Mouse (Mus musculus) kidney, postnatal 4 days (tissue): ENCODE data around the gene Kif21b.

Experiments
- DNase-seq, 2 experiments: peaks; one replicate each; pipeline ENCODE4 v3.0.0; 2021; ENCODE audit warnings: mixed read lengths in 2 of 2

Gene Kif21b

DNA sequence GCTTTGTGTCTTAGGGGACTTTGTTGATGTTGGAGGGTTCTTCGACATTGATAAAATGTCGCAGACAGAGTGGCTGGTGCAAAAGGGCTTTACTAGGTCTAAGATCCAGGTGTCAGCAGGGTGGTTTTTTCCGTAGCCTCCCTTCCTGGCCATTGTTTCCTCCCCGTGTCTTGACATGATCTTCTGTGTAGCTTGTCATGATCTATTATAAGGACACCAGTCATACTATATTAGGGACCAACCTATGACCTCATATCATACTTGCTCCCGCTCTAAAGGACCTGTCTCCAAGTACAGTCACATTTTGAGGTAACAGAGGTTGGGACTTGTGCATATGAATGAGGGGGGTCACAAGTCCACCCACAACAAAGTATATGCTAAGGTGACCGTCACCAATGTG, 29.7 kb downstream of the Kif21b start:
- no peak for DNase-seq

DNA sequence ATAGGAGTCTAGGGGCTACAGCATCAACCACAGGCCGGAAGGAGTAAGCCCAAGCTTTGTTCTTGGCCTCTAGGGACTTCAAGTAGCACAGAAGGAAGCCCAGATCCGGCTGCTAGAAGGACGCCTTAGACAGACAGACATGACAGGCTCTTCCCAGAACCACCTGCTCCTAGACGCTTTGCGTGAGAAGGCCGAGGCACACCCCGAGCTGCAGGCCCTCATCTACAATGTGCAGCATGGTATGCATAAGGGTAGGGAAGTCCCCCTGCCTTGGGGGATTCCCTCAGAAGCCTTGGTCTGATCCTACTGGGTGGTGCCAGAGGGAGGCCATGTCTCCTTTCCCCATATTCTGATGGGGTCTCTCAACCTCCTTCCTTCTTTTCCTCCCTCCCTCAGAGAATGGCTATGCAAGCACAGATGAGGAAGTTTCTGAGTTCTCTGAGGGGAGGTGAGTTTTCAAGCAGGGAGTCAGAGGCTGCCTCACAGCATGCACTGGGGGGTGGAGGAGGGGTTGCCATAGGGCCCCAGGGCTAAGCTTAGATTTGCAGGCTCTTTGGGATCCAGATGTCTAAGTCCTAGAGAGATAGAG, 30.2 kb downstream of the Kif21b start:
- no peak for DNase-seq

DNA sequence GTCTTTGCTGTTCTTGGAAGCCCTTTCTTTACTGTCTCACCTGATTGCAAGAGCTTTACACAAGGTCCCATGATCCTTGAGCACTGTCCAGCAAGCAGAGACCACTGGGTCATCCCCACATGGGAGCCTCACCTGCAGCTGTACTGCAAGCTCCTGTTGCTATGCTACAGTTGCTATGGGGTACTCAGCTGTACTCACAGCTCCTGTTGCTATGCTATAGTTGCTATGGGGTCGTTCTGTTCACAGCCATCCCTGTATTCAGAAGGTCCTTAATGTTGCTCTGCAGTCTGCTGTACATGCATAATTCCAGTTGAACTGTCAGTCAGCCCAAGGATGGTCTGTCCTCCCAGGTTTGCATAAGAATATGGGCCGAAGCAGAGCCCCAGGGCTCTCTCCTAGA, 34.2 kb downstream of the Kif21b start:
- no peak for DNase-seq

DNA sequence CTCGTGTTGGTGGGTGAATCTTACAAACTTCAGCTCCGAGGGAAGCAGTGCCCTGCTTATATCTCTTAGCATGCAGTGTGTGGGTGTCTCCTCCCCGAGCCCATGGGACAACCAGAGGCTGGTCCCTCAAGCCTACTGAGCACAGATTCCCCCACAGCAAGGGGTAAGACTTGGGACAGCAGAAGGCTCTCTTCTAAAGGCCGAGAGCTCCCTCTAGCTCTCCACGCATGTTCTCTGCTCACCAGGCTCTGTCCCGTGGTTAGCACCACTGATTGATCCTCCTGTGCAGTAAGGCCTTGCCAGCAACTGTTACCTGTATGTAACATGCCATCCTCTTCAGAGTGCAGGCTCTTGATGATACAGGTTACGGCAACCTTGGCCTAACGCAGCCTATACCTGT, 36.5 kb downstream of the Kif21b start:
- peak; percentile 56 to 70 for DNase-seq

DNA sequence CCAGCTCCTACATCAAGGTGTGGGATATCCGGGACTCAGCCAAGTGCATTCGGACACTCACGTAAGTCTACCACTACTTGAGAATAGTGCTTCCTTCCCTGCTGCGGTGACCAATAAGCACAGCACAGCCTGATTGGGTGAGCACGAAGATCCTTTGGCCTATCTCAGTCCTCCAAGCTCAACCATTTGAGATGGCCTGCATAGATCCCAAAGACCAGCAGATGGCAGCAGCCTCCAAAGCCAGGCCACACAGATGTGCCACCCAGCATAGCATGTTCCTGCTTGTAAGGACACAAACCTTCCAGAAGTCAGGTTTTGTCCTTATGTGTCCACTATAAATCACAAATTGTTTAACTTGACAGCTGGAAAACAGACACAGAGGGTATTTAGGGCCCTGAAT, 38.9 kb downstream of the Kif21b start:
- peak; percentile 84 to 88 for DNase-seq

DNA sequence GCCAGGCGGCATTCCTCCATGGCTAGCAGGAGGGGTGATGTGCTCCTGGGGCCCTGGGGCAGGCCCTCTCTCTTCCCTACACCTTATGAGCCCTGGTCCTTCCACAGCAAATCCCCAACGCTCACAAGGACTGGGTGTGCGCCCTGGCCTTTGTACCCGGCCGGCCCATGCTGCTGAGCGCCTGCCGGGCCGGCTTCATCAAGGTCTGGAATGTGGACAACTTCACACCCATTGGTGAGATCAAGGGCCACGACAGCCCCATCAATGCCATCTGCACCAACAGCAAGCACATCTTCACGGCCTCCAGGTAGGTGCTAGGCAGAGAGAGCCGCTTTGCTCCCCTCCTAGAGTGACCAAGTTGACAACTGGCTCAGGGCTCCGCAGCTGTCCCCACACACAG, 41.5 kb downstream of the Kif21b start:
- peak; percentile 34 to 62 for DNase-seq

DNA sequence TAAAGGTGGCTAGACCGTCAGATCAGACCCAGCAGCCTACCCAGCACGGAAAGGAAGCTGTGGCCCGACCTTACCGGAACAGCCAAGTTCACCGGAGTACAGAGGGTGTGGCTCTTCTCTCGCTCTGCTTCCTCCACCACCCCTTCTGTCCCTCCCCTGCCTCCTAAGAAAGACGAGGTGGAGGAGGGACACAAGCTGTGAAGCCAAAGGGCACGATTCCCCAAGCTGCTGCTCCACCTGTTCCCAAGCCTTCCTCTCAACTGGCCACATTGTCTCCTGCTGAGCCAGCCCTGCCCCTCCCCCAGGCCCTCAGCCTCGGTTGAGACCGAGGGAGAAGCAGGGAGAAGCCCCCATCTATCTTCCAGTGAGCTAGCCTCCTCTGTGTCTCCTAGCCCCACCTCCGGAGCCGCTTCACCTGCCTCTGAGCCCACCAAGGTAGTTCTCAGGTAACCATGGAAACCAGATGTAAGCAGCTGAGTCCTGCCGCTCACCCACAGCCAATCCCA, 43.0 kb downstream of the Kif21b start:
- DNase-seq = peak; percentile 40 to 68

DNA sequence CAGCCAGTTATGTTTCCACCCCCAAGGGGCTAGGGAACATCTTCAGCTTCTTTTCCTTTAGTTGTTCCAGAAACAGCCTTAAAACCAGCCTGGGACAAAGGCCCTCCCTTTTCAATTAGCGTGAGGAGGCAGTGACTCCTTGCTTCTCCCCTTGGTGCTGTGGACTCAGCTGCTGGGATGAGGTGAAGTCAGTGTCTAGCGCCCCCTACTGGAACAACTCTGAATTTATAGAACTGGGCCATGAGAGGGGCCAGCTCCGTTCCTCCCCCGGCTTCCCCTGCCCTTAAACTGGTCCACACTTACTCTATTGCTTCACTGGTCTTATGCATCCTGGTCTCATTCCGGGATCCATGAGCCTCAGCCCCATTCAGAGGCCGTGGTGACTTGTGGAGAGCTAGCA, 44.0 kb downstream of the Kif21b start:
- DNase-seq = peak; percentile 37 to 59

DNA sequence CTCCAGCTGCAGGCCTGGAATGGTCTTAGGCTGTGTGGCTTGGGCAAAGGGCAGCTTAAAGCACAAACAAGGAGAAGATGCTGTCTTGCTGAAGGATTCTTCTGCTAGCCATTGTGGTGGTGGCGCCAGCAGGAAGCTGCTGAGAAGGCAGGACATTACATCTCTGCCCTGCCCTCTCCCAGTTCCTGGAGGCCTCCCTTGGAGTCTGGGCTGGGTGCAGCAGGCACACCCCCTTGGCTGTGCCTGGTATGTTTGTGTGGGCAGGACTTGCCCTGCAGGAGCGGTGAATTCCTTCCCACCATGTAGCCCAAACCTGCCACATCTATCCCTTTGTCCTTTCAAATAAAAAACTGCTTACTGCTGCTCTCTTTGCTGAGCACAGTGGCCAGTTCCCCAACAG, 45.9 kb downstream of the Kif21b start:
- DNase-seq = peak in 1 of 2 experiments; percentile 38

DNA sequence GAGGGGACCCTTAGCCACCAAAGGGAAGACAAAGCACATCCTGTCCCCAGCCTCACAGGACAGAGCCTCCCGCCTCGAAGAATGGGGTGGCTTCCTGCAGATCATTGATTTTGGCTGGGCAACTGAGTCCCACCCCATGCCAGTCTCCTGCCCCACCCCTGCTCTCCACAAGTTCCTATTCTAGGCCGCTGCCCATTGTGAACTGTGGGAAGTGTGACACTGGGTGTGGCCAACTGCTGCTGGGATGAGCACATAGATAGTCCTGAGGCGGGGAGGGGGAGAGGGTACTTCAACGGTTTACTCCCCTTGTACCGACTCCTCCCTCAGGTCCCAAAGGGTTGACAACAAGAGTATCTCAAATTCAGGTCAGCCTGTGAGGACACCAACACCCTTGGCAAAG, 47.6 kb downstream of the Kif21b start:
- no peak for DNase-seq

DNA sequence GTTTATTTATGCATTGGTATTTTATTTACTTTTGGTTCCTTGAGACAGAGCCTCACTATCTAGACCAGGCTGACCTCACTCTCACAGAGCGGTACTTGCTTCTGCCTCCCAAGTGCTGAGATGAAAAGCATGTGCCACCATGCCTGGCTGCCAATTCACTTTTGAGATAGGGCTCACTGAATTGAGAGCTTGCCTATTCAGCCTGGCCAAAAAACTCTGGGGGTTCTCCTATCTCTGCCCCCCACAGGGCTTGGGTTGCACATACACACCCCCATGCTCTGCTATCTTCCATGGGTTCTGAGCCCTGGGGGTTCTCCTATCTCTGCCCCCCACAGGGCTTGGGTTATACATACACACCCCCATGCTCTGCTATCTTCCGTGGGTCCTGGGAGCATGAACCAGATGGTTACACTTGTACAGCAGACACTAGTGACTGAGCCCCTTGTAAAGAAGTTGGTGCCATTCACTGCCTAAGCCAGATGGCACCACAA, 48.4 kb downstream of the Kif21b start:
- DNase-seq = no peak

DNA sequence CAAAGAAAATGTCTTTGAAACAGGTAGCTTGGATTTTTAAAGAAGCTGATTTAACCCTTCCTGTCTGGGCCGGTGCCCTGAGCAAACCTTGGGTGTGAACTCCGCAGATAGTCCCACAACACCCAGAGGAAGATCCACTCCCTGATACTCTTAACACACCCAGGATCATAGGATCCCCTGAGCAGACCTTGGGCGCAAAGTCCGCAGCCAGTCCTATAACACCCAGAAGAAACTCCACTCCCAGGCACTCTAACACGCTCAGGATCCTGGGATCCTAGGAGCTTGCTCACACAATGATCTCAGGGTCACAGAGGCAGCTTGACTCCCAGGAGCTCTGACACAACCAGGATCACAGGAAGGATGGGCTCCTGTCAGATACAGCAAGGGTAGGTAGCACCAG, 58.8 kb downstream of the Kif21b start:
- no peak for DNase-seq

DNA sequence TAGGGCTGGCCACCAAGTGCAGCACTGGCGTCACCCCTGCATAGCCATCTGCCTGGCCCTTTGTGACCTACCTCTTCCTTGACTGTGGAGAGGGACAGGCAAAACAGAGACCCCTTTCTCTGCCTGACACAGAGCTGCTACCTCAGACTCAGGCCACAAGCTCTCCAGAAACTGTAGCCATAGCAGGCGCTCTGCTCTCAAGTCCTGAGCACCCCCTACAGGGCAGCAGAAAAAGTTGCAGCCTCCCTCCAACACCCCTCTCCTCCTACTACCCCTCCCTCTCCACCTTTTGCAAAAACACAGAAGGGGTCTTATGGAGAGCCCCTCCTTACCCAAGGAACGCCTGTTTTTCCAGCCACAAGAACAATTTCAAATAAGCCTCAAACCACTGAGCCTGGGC, 81.6 kb downstream of the Kif21b start, which contains the start of gene Mroh3:
Gene Mroh3, minus strand, starts transcription at position 26 of the 400 bp plus-strand sequence.
- no peak for DNase-seq

DNA sequence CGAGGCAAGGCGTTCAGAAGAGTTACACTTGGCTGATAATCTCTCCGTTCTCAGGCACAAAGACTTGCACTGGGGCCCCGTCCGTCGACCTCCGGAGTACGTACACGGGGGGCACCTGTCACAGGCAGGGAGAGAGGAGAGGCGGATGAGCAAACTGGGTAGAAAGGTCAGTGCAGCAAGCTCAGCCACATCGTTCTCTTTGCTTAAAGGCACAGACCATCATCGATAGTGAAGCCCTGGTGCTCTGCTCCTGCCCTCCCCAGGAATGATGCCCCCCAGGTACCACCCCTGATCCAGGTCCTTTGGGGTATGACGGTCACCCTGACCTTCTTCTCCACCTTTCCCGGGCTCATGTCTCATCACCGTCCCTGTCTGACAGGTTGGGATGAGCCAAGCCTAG, 83.1 kb downstream of the Kif21b start:
- DNase-seq = no peak

DNA sequence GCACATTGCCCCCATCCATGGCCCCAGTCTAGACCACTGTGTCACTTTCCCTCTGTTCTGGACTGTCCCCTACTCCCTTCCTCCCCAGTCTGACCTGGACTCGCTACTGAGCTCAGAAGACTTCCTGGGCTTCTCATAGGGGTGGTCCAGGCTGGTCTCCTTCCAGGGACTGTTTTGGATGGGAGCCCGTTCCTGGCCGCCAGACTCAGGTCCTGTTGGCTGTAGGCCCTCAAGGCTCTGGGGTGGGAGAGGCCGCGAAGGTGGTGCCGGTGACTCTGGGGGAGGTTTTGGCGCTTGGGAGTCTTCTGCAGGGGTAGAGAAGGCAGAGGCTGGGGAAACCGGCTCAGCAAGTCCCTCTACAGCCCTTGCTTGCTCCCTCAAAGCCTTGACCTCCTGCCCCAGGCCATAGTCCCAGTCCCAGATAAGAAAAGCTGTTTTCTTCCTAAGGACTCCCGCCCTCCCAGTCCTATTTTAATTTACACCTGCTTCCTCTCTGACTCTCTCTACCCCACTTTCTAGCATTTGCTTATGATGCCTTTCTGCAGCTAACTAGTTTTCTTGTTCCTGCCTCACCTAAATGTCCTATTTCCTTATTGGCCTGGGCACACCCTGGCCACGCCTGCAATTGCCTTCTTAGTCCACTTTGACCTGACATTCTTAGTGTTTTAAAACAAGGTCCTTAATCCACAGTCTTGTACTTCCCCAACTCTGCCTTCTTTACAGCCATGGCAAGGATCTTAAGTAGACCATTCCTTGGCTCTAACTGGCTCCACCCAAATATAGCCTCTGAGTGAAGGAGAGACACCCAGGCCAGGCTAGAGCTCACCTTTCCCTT, 89.1 kb downstream of the Kif21b start:
- peak; percentile 36 to 56 for DNase-seq

DNA sequence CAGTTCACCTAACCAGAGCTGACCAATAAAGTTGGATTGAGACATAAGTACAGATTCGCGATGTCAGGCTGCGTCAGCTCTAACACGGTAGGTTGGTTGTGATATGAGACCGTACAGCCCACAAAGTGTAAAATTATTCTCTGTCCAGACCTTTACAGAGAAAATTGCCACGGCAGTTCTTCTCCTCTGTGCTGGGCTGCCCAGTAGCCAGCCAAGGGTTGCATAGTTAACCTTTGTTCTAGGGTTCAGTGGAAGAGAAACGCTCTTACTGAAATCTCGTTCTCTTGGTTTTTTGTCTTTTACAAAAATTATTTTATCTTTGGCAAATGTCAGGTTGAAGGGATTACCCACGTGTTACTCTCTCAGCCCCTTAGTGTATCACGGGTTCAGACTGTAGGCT, 91.2 kb downstream of the Kif21b start:
- no peak for DNase-seq

DNA sequence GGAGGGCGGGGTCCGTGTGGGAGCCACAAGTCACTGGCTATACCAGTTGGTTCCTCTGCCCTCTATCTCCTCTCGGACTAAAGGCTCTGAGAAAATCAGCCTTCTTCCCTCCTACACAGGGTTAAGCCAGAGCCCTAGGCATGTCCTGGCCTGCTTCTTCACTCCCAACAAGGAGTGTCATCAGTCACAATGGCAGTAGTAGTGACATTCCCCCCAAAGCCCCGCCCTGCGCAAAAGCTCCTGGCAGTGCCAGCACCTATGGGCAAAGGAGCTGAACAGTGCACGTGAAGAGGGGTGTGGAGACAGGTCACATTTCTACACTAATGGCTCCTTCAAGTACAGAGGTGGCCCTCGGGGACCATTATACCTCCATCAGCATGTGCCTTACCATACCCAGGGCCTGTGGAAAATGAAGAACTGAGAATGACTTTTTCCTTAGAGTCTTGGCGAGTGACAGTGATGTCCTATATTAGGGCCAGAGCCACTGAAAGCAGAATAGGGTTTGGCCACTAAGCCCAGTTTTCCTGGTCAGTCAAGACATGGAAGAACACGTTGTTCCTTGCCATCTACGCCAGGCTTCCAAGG, 92.7 kb downstream of the Kif21b start:
- DNase-seq = no peak

DNA sequence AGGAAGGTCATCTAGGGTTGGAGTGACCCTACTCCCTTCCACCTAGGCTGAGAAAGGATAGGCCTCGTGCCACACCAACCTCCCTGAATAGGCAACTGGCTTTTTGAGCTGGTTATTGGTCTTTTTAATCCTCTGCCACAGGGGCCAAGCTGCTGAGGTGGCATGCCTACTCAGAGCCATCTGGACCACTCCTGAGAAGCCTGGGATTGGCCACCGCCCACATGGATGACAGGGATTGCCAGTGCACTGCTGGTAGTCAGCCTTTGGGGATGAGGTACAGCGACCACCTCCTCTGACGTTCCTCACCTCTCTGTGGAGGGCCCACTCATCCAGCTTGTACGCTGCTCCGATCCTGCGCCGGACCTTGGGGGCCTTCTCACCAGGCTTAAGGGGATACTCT, 94.7 kb downstream of the Kif21b start:
- no peak for DNase-seq

DNA sequence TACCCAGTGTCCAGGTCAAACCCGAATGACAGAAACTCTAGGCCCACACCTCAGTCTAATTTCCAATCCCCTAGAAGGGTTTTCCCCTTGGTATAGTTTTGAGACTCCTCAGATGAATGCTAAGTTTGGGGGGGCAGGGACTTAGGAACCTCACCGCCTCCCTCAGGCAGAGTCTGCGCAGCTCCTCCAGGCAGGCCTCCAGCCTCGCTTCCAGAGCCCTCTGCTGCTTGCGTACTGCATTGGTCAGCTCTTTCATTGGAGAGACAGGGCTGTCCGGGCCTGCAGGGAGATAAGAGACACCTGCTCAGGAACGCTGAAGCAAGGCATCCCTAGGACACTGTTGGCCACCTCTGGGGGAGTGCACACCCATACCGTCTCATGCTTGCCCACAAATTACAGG, 95.4 kb downstream of the Kif21b start:
- no peak for DNase-seq
